Mouse (Mus musculus) kidney, adult 2 months (tissue): ENCODE results near the gene Zc3h18.

ENCODE experiments used
- CTCF ChIP-seq: fragments of 200-500 bp; conservative IDR thresholded peaks from 2 replicates; pipeline ENCODE4 v1.5.1; 2011; ENCODE audit warnings: low read depth, mild to moderate bottlenecking, control low read depth, low read length, moderate library complexity, mixed read lengths; ENCODE audit not compliant: insufficient read depth, insufficient read length
- POLR2A ChIP-seq: fragments of 200-500 bp; IDR thresholded peaks from one replicate; pipeline ENCODE4 v1.6.1; 2011; ENCODE audit warnings: low read depth, low read length, control low read depth

GRCm38 (mm10) chr8:122329553-122330239, 46.7 kb upstream of the Zc3h18 start:
- no peak for TF ChIP-seq POLR2A
- TF ChIP-seq CTCF = no peak
